Mouse (Mus musculus) heart, embryonic 12.5 days (tissue): ENCODE data around the gene Smim5. TPM values are rescaled to one million over a fixed set of nuclear protein-coding genes. Genes with fewer than 3 reads are reported as not detected.

Source experiments
- ATAC-seq: fragments of 200-750 bp; cut with Nextera tagmentation; 2 replicates; pipeline ENCODE4 v1.8.0; 2017; ENCODE audit warnings: moderate TSS enrichment, moderate library complexity; ENCODE audit not compliant: insufficient number of reproducible peaks, low FRiP score
- H3K27ac ChIP-seq: fragments of 300-500 bp; sonication (generic); 2 replicates; pipeline ENCODE4 v1.5.1; 2016; ENCODE audit warnings: mild to moderate bottlenecking, moderate library complexity; ENCODE audit not compliant: poor library complexity, severe bottlenecking
- H3K27me3 ChIP-seq: fragments of 300-500 bp; sonication (generic); replicated peaks from 2 replicates; pipeline ENCODE4 v1.6.1; 2016; ENCODE audit warnings: mild to moderate bottlenecking, moderate library complexity
- H3K36me3 ChIP-seq: fragments of 300-500 bp; sonication (generic); 2 replicates; pipeline ENCODE4 v1.6.1; 2016; ENCODE audit warnings: mild to moderate bottlenecking, moderate library complexity
- H3K4me1 ChIP-seq: fragments of 300-500 bp; sonication (generic); replicated peaks from 2 replicates; pipeline ENCODE4 v1.6.1; 2016; ENCODE audit warnings: mild to moderate bottlenecking
- H3K4me2 ChIP-seq: fragments of 300-500 bp; sonication (generic); 2 replicates; pipeline ENCODE4 v1.6.1; 2016; ENCODE audit warnings: mild to moderate bottlenecking, moderate library complexity
- H3K4me3 ChIP-seq: fragments of 300-500 bp; sonication (generic); 2 replicates; pipeline ENCODE4 v1.5.1; 2016; ENCODE audit warnings: mild to moderate bottlenecking
- H3K9ac ChIP-seq: fragments of 300-500 bp; sonication (generic); 2 replicates; pipeline ENCODE4 v1.6.1; 2016; ENCODE audit warnings: mild to moderate bottlenecking, moderate library complexity
- H3K9me3 ChIP-seq: fragments of 300-500 bp; sonication (generic); replicated peaks from 2 replicates; pipeline ENCODE4 v1.6.1; 2016; ENCODE audit warnings: mild to moderate bottlenecking, moderate library complexity
- WGBS: fragments of 180-500 bp; shearing (Covaris S2); methylation state at CpG from one replicate; pipeline ENCODE4 v1.1.7; 2016; 5-methylcytosine and 5-hydroxymethylcytosine counted together
- polyA plus RNA-seq: library from polyadenylated mRNA; unstranded; fragments of >200 nt; fragmentation: Nextera tagmentation; extraction: Ambion mirVana; gene quantifications from 2 replicates; pipeline ENCODE4 v1.2.1, GENCODE M21; 2016

Smim5 gene
- polyA plus RNA-seq, 1 experiment from 2014 or later: 16.6 TPM

DNA sequence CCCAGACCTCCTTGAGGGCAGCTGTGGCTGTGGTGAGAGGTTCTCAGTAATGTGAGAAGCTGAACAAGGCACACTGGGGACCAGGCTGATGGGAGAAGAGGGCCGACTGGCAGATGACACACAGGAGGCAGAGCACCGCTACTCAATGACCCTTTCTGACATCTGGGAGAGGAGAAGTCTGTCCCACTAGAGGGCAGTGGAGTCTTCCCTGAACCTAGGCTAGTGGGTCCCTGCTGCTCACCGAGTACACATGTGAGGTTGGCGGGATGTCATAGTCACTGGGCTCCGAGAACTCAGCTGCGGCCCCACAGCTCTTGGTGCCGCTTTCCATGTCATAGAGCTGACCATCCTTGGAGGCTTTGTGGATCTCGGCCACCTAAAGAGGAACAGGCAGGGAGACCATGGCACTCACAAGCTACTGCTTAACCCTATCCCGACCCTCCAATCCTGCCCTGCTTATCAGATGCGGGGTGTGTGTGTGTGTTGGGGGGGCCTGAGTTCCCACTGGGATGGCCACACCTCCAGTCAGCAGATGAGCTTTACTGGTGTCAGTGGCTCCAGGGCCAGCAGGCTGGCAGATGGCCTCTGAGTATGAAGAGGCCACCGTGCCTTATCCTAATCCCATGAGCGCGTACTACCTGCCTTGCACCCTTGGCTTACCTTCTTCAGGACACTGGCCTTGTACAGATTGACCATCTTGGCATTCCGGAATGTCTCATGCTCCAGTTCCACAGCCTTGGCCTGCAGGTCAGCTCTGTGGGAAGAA lies 4.8 kb upstream of the Smim5 start:
- Histone ChIP-seq H3K4me3 (no peak overlapping the region), H3K4me2 (no peak overlapping the region), H3K27ac (no peak overlapping the region), H3K9me3 (no peaks in the 10 kb centered on the region), H3K36me3 (peaks cover 42% of the 10 kb centered on the region), H3K27me3 (no peaks in the 10 kb centered on the region), H3K9ac (no peak overlapping the region), H3K4me1 (peaks cover 22% of the 10 kb centered on the region)
- ATAC-seq: no peak
- 59% methylated on average over 14 of the region's 14 CpGs for WGBS

DNA sequence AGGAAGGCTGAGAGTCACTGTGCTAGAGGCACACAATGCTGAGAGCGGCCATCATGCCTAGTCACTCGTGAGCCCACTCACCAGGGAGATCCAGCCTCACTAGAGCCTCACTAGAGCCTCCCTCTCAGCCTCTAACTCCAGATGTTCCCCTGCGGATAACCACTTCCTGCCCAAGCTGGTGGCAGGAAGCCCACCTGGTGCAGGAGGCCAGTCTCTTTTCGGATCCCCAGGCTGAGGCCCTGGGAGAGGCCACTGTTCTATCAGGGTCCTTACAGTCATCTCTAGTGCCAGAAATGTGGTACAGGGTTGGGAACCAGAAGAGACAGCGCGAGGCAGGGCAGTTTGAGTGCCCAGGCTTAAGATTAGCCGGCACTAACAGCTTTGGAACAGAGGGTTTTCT lies 1.3 kb upstream of the Smim5 start:
- H3K4me1 ChIP-seq: peaks cover 52% of the 10 kb centered on the region
- no peak overlapping the region for H3K4me2 ChIP-seq
- H3K36me3 ChIP-seq: peaks cover 32% of the 10 kb centered on the region
- H3K9me3 ChIP-seq: no peaks in the 10 kb centered on the region
- 76% methylated on average over 7 of the region's 7 CpGs for WGBS
- no peak overlapping the region; the same call in 1 of the 2 replicates for H3K9ac ChIP-seq
- H3K4me3 ChIP-seq: no peak overlapping the region
- no peaks in the 10 kb centered on the region for H3K27me3 ChIP-seq
- no peak overlapping the region for H3K27ac ChIP-seq
- no peak for ATAC-seq

DNA sequence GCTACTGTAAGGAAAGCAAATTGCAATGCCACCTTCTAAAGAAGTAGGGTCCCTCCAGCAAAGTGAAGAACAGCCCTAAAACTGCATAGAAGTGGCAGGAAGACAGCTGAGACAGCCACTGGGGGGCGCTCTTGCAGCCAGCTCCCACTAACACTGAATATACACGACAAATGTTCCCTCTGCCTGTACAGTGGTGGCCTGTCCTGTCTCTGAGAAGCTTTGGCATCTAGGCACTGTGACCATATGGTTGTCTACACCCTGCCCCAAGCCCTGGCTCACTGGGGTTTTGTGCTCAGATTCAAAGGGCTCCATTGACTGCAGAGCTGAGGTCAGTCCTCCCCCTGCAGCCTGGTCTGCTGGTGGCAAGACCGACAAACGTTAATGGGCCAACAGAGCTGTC lies 880 bp upstream of the Smim5 start:
- Histone ChIP-seq H3K4me2 (no peak overlapping the region), H3K4me3 (no peak overlapping the region), H3K9me3 (no peaks in the 10 kb centered on the region), H3K27ac (peak overlapping the region; percentile 96), H3K27me3 (no peaks in the 10 kb centered on the region), H3K4me1 (peaks cover 56% of the 10 kb centered on the region), H3K36me3 (peaks cover 27% of the 10 kb centered on the region), H3K9ac (no peak overlapping the region; the same call in 1 of the 2 replicates)
- no peak for ATAC-seq
- 11% methylated on average over 4 of the region's 4 CpGs for WGBS

DNA sequence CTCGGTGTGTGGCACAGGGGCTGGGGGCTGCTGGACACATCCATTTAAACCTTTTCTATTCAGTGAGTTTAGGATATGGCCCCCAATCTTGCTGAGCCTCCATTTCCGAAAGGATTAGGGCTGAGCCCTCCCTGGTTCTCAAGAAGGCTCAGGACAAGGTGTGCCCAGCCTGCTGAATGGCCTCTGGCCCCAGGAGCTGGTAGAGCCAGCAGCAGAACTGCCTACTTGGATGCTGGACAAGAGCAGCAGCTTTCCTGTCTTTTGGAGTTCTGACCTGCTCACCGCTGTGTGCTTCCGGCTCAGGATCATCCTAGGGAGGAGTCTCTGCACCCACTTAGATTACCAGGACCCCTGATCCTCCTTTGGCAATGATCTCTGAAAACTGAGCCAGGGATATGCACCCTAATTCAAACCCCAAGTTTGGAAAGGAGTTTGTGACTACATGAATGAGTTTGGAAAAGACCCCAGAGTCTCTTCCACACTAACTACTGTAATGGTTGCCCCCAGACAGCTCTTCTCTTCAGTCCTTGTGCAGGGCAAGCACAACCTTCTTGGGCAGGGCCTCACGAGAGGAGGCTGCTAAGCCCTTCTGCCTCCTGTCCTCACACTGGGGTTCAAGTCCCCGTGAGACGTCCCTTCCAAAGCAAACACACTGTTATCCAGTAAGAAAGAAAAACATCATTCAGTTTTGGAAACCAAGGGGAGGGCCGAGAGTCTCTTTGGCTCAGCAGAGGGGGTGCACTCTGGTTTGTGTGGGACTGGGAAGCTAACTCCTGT lies 983 bp downstream of the Smim5 start:
- peak overlapping the region; percentile 62 for H3K9ac ChIP-seq
- no peaks in the 10 kb centered on the region for H3K27me3 ChIP-seq
- peak overlapping the region; percentile 65 for H3K4me2 ChIP-seq
- 59% methylated on average over 8 of the region's 8 CpGs for WGBS
- peak overlapping the region; percentile 39 for H3K4me3 ChIP-seq
- peaks cover 16% of the 10 kb centered on the region for H3K36me3 ChIP-seq
- peak overlapping the region; percentile 96 for H3K27ac ChIP-seq
- no peak for ATAC-seq
- peaks cover 75% of the 10 kb centered on the region for H3K4me1 ChIP-seq
- no peaks in the 10 kb centered on the region for H3K9me3 ChIP-seq

DNA sequence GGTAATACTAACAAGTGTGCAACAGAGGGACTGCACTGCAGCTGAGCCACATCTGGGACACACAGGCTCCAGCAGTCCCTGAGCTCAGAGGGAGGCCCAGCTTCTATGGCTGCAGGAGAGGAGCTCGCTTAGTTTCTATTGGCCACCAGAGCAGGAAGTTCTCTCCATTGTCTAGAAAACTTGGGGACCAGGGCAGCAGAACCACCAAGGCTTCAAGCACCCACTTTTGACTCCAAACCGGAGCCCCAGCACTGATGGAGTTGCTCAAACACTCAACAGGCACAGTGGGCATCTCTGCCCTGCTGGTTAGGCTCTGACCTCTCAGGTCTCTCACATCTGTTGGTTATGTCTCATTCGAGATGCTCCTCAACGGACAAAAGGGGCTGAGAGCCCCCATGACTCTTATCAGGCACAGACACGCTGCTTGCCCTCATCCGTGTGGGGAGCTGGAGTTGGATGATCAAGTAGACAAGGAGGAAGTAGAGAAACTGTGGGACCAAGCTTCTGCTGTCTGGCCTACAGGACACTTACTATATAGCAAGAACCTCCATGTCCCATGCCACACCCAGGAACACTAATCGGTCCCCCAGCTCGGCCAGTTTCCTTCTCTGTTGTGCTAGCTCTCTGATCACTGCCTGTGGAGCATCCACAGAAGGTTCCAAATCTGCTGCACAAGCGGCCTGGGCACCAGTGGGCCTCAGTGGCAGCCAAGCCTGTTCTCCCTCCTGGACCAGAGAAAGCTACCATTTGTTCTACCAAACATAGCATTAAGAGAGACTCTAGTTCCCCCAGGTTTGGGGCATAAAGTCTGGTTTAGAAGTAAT lies 1.8 kb downstream of the Smim5 start:
- 62% methylated on average over 9 of the region's 9 CpGs for WGBS
- Histone ChIP-seq H3K9ac (peak overlapping the region; percentile 62), H3K4me2 (peak overlapping the region; percentile 65), H3K27ac (peak overlapping the region; percentile 96), H3K4me1 (peaks cover 83% of the 10 kb centered on the region), H3K36me3 (peaks cover 10% of the 10 kb centered on the region), H3K4me3 (peak overlapping the region; percentile 39), H3K9me3 (no peaks in the 10 kb centered on the region), H3K27me3 (no peaks in the 10 kb centered on the region)
- ATAC-seq: no peak; the same call in 1 of the 2 replicates

DNA sequence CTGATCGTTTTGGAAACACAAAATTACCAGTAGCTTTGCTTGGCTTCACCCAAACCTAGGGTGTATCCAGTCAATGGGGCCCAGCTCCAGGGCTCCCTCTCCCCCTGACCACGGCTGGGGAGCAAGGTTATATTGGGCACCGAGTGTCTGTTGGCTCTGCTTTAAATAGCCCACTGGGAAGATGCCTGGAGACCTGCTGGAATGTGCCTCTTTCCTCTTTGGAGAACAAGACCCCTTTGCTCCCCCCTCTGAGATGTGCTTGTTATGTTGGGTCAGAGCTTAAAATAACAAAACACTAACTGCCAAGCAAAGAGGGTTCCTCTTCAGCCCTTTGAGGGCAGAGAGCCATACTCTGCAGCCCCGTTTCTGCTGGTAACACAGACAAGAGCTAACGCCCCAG lies 2.4 kb downstream of the Smim5 start:
- H3K9me3 ChIP-seq: no peaks in the 10 kb centered on the region
- H3K4me3 ChIP-seq: no peak overlapping the region
- H3K36me3 ChIP-seq: peaks cover 4% of the 10 kb centered on the region
- peak overlapping the region; percentile 65 for H3K4me2 ChIP-seq
- peaks cover 83% of the 10 kb centered on the region for H3K4me1 ChIP-seq
- 43% methylated on average over 5 of the region's 5 CpGs for WGBS
- no peak for ATAC-seq
- H3K27ac ChIP-seq: peak overlapping the region; percentile 96
- no peaks in the 10 kb centered on the region for H3K27me3 ChIP-seq
- peak overlapping the region; percentile 62 for H3K9ac ChIP-seq

DNA sequence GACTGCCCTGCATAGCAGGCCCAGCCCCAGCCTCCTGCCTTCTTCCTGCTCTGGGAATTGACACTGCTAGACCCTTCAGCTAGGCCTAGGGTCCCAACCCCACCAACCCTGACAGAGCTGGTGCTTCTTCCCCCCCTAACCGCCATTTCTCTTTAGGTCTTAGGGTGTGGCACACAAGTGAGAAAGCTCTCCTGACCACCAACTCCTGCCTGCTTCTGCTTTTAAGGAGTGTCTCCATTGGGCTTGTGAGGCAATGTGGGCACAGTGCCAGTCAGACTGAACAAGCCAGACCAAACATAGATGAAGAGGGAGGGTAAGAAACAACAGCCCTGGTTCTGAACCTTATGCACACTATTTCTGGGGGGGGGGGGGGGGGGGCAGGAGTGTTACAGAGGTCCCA lies 3.1 kb downstream of the Smim5 start:
- Histone ChIP-seq H3K4me3 (no peak overlapping the region), H3K36me3 (no peaks in the 10 kb centered on the region), H3K4me1 (peaks cover 83% of the 10 kb centered on the region), H3K9ac (peak overlapping the region; percentile 28; the same call in 1 of the 2 replicates), H3K4me2 (peak overlapping the region; percentile 65), H3K27ac (peak overlapping the region; percentile 96), H3K9me3 (no peaks in the 10 kb centered on the region), H3K27me3 (no peaks in the 10 kb centered on the region)
- 57% methylated on average over 1 of the region's 1 CpGs for WGBS
- ATAC-seq: no peak

DNA sequence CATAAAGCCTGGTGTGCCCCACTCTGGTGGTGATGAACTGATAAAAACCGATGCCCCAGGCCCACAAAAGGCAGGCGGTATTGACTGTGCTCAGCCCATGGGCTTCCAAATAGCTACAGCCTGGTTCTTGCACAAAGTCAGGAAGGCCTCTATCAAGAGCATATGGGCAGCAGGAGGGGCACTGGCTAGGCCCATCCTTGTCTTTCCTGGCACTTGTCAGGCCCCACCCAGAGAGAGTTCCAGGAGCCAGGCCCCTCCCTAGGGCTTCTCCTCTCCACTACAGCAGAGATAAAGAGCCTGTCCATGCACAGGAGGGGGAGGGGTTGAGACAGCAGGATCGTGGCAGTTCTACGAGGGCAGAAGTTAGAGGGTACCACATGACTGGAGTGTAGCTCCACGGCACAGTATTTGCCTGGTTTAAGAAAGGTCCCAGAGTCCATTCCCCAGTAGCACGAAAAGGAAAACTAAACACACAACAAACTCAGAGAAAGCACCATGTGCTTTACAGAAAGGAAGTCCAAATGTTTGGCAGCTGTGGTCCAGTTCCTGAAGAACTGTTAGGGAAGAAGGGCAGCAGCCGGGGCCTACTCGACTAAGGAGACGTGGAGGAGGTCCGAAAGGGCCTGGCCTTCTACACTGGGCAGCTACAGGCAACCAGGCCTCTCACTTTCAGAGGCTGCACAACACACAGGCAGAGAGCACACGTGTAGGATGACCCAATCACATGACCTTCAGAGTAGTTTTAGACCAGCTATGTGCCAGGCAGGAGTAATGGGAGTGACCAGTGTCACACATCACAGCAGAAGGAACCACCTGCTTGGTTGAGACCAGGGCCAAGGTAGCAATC lies 3.8 kb downstream of the Smim5 start:
- peaks cover 79% of the 10 kb centered on the region for H3K4me1 ChIP-seq
- H3K27ac ChIP-seq: peak overlapping the region; percentile 96
- 0 out of 2 replicates have a peak overlapping the region, but pooled peaks have one; percentile 40 for H3K9ac ChIP-seq
- no peaks in the 10 kb centered on the region for H3K9me3 ChIP-seq
- no peak overlapping the region for H3K4me3 ChIP-seq
- 33% methylated on average over 11 of the region's 11 CpGs for WGBS
- peak; percentile 91 for ATAC-seq
- peak overlapping the region; percentile 65 for H3K4me2 ChIP-seq
- H3K36me3 ChIP-seq: peaks cover 7% of the 10 kb centered on the region
- H3K27me3 ChIP-seq: no peaks in the 10 kb centered on the region

DNA sequence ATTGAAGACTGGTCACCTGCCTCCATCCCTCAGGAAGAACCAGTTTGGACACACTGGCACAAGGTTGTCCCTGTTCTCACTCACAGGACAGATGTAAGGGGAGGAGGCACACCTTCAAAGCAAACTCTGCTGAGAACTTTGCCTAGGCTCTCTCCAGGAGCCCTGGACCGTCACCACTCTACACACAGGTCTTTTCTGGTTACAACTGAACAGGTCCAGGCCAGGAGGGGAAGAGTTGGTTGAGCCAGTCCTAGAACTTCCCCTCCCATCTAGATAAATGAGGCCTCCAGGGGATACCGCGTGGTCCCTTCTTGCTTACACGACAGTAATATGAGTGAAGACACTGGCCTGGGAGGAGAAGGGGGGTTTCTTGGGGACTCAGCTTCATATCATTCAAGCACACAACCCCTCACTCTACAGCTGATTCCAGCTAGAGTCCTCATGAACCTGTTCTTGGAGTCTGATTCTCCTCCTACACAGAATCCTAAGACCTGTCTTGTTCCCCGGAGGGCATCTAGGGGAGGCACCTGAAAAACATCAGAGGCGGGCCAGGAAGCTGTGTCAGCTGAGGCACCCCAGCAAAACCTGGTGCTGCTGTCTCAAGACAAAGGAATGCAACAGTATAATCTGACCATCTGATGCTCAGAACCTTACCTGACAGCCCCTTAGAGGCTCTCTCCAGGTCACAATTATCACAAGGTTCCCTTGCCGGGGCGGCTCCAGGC lies 4.6 kb downstream of the Smim5 start:
- Histone ChIP-seq H3K4me2 (no peak overlapping the region), H3K36me3 (peaks cover 9% of the 10 kb centered on the region), H3K27me3 (no peaks in the 10 kb centered on the region), H3K27ac (peak overlapping the region; percentile 96), H3K9me3 (no peaks in the 10 kb centered on the region), H3K9ac (peak overlapping the region; percentile 27; the same call in 1 of the 2 replicates), H3K4me3 (no peak overlapping the region), H3K4me1 (peaks cover 71% of the 10 kb centered on the region)
- ATAC-seq: no peak
- 61% methylated on average over 8 of the region's 8 CpGs for WGBS
